Mouse (Mus musculus) thymus, adult 2 months (tissue): ENCODE measurements around the gene Eif3b. TPM values are rescaled to one million over a fixed set of nuclear protein-coding genes. Genes with fewer than 3 reads are reported as not detected.

Experiments
- DNase-seq: peaks from one replicate; pipeline ENCODE4 v3.0.0; 2021
- H3K27ac ChIP-seq: fragments of 200-500 bp; 2 replicates; pipeline ENCODE4 v1.5.1; 2012; ENCODE audit warnings: low read length, control low read depth; ENCODE audit not compliant: control insufficient read depth, insufficient read depth
- H3K27me3 ChIP-seq: fragments of 200-500 bp; 2 replicates; pipeline ENCODE4 v1.6.1; 2012; ENCODE audit warnings: mild to moderate bottlenecking, low read length, moderate library complexity, mixed read lengths; ENCODE audit not compliant: control insufficient read depth, insufficient read depth
- H3K36me3 ChIP-seq: fragments of 200-500 bp; 2 replicates; pipeline ENCODE4 v1.6.1; 2012; ENCODE audit warnings: mild to moderate bottlenecking, low read length, moderate library complexity; ENCODE audit not compliant: control insufficient read depth, insufficient read depth
- H3K4me1 ChIP-seq: fragments of 200-500 bp; replicated peaks from 2 replicates; pipeline ENCODE4 v1.6.1; 2012; ENCODE audit warnings: low read length; ENCODE audit not compliant: control insufficient read depth, insufficient read depth
- H3K4me3 ChIP-seq: fragments of 200-500 bp; 2 replicates; pipeline ENCODE4 v1.5.1; 2012; ENCODE audit warnings: mild to moderate bottlenecking, low read length, control low read depth, moderate library complexity; ENCODE audit not compliant: control insufficient read depth, insufficient read depth
- CTCF ChIP-seq: fragments of 200-500 bp; IDR thresholded peaks from 2 replicates; pipeline ENCODE4 v1.5.1; 2012; ENCODE audit warnings: mild to moderate bottlenecking, control low read depth, low read length, moderate library complexity, borderline replicate concordance; ENCODE audit not compliant: control insufficient read depth, poor library complexity, insufficient read depth; ENCODE audit errors: extremely low read depth
- POLR2A ChIP-seq: fragments of 200-500 bp; IDR thresholded peaks from 2 replicates; pipeline ENCODE4 v1.6.1; 2012; ENCODE audit warnings: mild to moderate bottlenecking, low read length, control low read depth, moderate library complexity; ENCODE audit not compliant: control insufficient read depth, poor library complexity, insufficient read depth; ENCODE audit errors: extremely low read depth
- WGBS: fragments of 180-500 bp; shearing (Covaris S2); methylation state at CpG from one replicate; pipeline ENCODE4 v1.1.7; 2018; 5-methylcytosine and 5-hydroxymethylcytosine counted together
- polyA plus RNA-seq: library from polyadenylated mRNA; depleted of rRNA; stranded (reverse); fragments of >200 nt; gene quantifications from 2 replicates; pipeline ENCODE4 v1.2.3, GENCODE M21; 2012

Eif3b gene
- polyA plus RNA-seq, 1 experiment, result 114 TPM

DNA sequence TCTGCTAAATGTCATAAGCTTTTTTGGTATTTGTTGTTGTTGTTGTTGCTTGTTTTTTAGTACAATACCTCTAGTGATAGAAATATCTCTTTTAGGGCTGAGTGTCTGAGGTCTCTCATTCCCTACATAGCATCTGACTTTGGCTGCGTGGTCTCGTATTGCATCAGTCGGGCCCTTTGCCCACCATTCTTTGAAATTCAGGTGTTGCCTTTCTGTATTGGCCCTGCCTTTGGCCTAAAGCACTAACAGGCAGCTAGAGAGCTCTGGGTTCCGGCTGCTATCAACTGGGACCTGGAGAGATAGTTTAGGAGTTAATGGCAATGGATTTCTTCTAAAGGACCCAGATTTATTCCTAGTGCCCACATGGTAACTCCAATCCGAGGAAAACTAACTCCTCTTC lies 27.1 kb upstream of the Eif3b start:
- DNase-seq, result no peak
- 95% methylated on average over 5 of the region's 5 CpGs for WGBS
- TF ChIP-seq POLR2A, result no peak
- TF ChIP-seq CTCF, result no peak
- H3K4me1 ChIP-seq, result peaks cover 11% of the 10 kb centered on the region
- H3K4me3 ChIP-seq, result no peak overlapping the region
- no peaks in the 10 kb centered on the region for H3K27me3 ChIP-seq
- no peak overlapping the region for H3K27ac ChIP-seq
- no peaks in the 10 kb centered on the region for H3K36me3 ChIP-seq

- Histone ChIP-seq H3K4me3 (no peak overlapping the region), H3K4me1 (peaks cover 11% of the 10 kb centered on the region), H3K36me3 (no peaks in the 10 kb centered on the region), H3K27me3 (no peaks in the 10 kb centered on the region), H3K27ac (no peak overlapping the region)
- WGBS, result 58% methylated on average over 3 of the region's 3 CpGs
- no peak for DNase-seq
- TF ChIP-seq CTCF (no peak), POLR2A (no peak)
Observed at GRCm38 (mm10) chr5:140392701-140393100, 26.4 kb upstream of the Eif3b start.

GRCm38 (mm10) chr5:140396166-140396940 lies 22.8 kb upstream of the Eif3b start:
- TF ChIP-seq POLR2A (no peak), CTCF (peak; percentile 13; the same call in 1 of the 2 replicates)
- Histone ChIP-seq H3K27me3 (no peaks in the 10 kb centered on the region), H3K36me3 (no peaks in the 10 kb centered on the region), H3K4me1 (no peaks in the 10 kb centered on the region), H3K4me3 (no peak overlapping the region), H3K27ac (no peak overlapping the region)
- 69% methylated on average over 8 of the region's 8 CpGs for WGBS
- DNase-seq, result peak; percentile 34

GRCm38 (mm10) chr5:140402640-140403270 lies 16.4 kb upstream of the Eif3b start:
- Histone ChIP-seq H3K27ac (no peak overlapping the region), H3K4me3 (no peak overlapping the region), H3K27me3 (no peaks in the 10 kb centered on the region), H3K36me3 (no peaks in the 10 kb centered on the region), H3K4me1 (peaks cover 2% of the 10 kb centered on the region; the same call in 1 of the 2 replicates)
- DNase-seq, result no peak
- WGBS, result 78% methylated on average over 4 of the region's 4 CpGs
- TF ChIP-seq POLR2A, result no peak
- no peak for TF ChIP-seq CTCF

DNA sequence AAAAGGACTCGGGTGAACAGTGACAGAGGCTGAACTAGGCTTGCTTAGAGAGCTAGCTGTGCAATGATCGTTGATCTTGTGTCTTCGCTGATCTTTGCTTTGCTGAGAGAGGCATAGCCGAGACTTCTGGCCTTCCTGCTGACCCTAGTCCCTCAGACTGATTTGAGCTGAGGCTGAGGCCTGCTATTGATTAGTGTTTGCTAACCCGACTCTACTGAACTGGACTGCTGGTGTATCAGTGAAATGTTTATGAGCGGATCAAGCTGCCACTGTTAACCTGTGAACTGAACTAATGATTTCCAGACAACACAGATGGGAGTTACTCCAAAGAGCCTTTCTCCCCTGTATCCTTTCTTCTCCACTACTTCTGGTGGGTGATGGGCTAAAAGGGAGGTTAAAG lies 14.0 kb upstream of the Eif3b start:
- Histone ChIP-seq H3K36me3 (no peaks in the 10 kb centered on the region), H3K4me3 (no peak overlapping the region), H3K27ac (no peak overlapping the region), H3K27me3 (no peaks in the 10 kb centered on the region), H3K4me1 (peaks cover 2% of the 10 kb centered on the region; the same call in 1 of the 2 replicates)
- WGBS, result 94% methylated on average over 6 of the region's 6 CpGs
- DNase-seq, result no peak
- no peak for TF ChIP-seq CTCF
- TF ChIP-seq POLR2A, result no peak

- H3K4me1 ChIP-seq, result peaks cover 2% of the 10 kb centered on the region; the same call in 1 of the 2 replicates
- DNase-seq, result no peak
- H3K27me3 ChIP-seq, result no peaks in the 10 kb centered on the region
- WGBS, result 60% methylated on average over 6 of the region's 6 CpGs
- H3K27ac ChIP-seq, result no peak overlapping the region
- no peak overlapping the region for H3K4me3 ChIP-seq
- TF ChIP-seq POLR2A (no peak), CTCF (no peak)
- H3K36me3 ChIP-seq, result no peaks in the 10 kb centered on the region
Observed at GRCm38 (mm10) chr5:140406666-140407065, 12.5 kb upstream of the Eif3b start.

- Histone ChIP-seq H3K36me3 (no peaks in the 10 kb centered on the region), H3K27ac (no peak overlapping the region), H3K4me3 (no peak overlapping the region), H3K27me3 (no peaks in the 10 kb centered on the region), H3K4me1 (peaks cover 2% of the 10 kb centered on the region; the same call in 1 of the 2 replicates)
- TF ChIP-seq CTCF (no peak), POLR2A (no peak)
- no peak for DNase-seq
Observed at GRCm38 (mm10) chr5:140408801-140409200, 10.3 kb upstream of the Eif3b start.
